Mouse (Mus musculus): ENCODE measurements around the gene Gm49398.

Gm49398 gene

GRCm38 (mm10) chr13:61288739-61289138 lies at the start of gene Gm49398:
Gene Gm49398, minus strand, starts transcription at chr13:61288839.
- no peak for DNase-seq (ENCODE audit: low spot score)

GRCm38 (mm10) chr13:61255258-61255657 lies 33.4 kb downstream of the Gm49398 start, which contains the start of gene Cts8:
Gene Cts8, minus strand, starts transcription at chr13:61255358.
- no peak for DNase-seq (ENCODE audit: low spot score)

GRCm38 (mm10) chr13:61241076-61241947 lies 47.3 kb downstream of the Gm49398 start:
- DNase-seq (ENCODE audit: low spot score): peak; percentile 7

GRCm38 (mm10) chr13:61203310-61203709 lies 85.3 kb downstream of the Gm49398 start, which contains the start of gene Cts6:
Gene Cts6, minus strand, starts transcription at chr13:61203410.
- DNase-seq (ENCODE audit: low spot score): no peak

Measured in spleen, adult 12 weeks (tissue).